Mouse (Mus musculus) forebrain, embryonic 13.5 days (tissue): ENCODE measurements around the gene Iqcb1. TPM values are rescaled to one million over a fixed set of nuclear protein-coding genes. Genes with fewer than 3 reads are reported as not detected.

Source experiments
- ATAC-seq: fragments of 200-750 bp; cut with Nextera tagmentation; 2 replicates; pipeline ENCODE4 v1.8.0; 2017
- H3K27ac ChIP-seq: fragments of 300-500 bp; sonication (generic); 2 replicates; pipeline ENCODE4 v1.5.1; 2015; ENCODE audit warnings: inconsistent platforms, mild to moderate bottlenecking, moderate library complexity
- H3K27me3 ChIP-seq: fragments of 300-500 bp; sonication (generic); 2 replicates; pipeline ENCODE4 v1.6.1; 2015; ENCODE audit warnings: mild to moderate bottlenecking, inconsistent platforms
- H3K36me3 ChIP-seq: fragments of 300-500 bp; sonication (generic); 2 replicates; pipeline ENCODE4 v1.6.1; 2015; ENCODE audit warnings: mild to moderate bottlenecking, inconsistent platforms; ENCODE audit not compliant: poor library complexity, severe bottlenecking
- H3K4me1 ChIP-seq: fragments of 300-500 bp; sonication (generic); 2 replicates; pipeline ENCODE4 v1.6.1; 2015; ENCODE audit warnings: inconsistent platforms
- H3K4me2 ChIP-seq: fragments of 300-500 bp; sonication (generic); 2 replicates; pipeline ENCODE4 v1.6.1; 2015; ENCODE audit warnings: inconsistent platforms, mild to moderate bottlenecking, moderate library complexity
- H3K4me3 ChIP-seq: fragments of 300-500 bp; sonication (generic); 2 replicates; pipeline ENCODE4 v1.5.1; 2015; ENCODE audit warnings: mild to moderate bottlenecking, inconsistent platforms
- H3K9ac ChIP-seq: fragments of 300-500 bp; sonication (generic); 2 replicates; pipeline ENCODE4 v1.6.1; 2015; ENCODE audit warnings: mild to moderate bottlenecking, inconsistent platforms
- H3K9me3 ChIP-seq: fragments of 300-500 bp; sonication (generic); replicated peaks from 2 replicates; pipeline ENCODE4 v1.6.1; 2016; ENCODE audit warnings: inconsistent platforms
- WGBS: fragments of 180-500 bp; shearing (Covaris S2); methylation state at CpG from one replicate; pipeline ENCODE4 v1.1.7; 2015; 5-methylcytosine and 5-hydroxymethylcytosine counted together
- polyA plus RNA-seq: library from polyadenylated mRNA; unstranded; fragments of >200 nt; fragmentation: Nextera tagmentation; extraction: Ambion mirVana; gene quantifications from 2 replicates; pipeline ENCODE4 v1.2.1, GENCODE M21; 2015

Gene Iqcb1
- polyA plus RNA-seq, 1 experiment from 2014 or later: 60.3 TPM

DNA sequence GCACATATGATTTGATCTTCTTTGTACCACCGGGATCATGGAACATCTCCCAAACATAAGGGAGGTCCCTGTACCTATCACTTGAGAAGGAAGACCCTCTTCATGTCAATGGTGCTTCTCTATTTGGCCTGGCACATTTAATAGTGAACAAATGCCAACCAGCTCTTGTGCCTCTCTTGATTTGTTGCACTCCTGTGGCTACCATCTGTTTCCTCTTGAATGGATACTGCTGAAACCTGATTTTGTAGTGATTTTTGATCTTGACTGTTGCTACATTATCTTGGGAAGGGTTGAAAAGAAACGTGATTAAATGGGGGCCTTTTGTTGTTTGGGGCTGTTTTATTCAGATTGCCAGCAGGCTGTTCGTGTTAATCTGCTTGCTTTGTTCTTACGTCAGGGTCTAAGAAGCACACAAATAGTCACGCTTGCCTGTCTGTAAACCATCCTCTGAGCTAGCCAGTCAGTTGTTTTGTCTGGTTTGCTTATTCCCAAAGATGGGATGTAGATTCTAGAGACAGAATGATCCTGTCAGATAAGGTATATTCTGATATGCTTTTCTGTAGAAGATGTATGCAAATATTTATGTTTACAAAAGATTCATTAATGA is 54.7 kb downstream of the Iqcb1 start:
- ATAC-seq: peak; percentile 59
- WGBS: 19% methylated on average over 5 of the region's 5 CpGs

GRCm38 (mm10) chr16:36884881-36885280 is 56.7 kb downstream of the Iqcb1 start:
- H3K27me3 ChIP-seq: no peaks in the 10 kb centered on the region
- H3K4me2 ChIP-seq: no peak overlapping the region
- no peak for ATAC-seq
- H3K4me1 ChIP-seq: peaks cover 12% of the 10 kb centered on the region
- H3K36me3 ChIP-seq: peaks cover 38% of the 10 kb centered on the region
- 89% methylated on average over 4 of the region's 4 CpGs for WGBS
- H3K4me3 ChIP-seq: no peak overlapping the region
- no peaks in the 10 kb centered on the region for H3K9me3 ChIP-seq
- no peak overlapping the region for H3K27ac ChIP-seq
- H3K9ac ChIP-seq: no peak overlapping the region

More for the DNA sequence above, 54.7 kb downstream of the Iqcb1 start:
- H3K36me3 ChIP-seq: peaks cover 20% of the 10 kb centered on the region
- peaks cover 21% of the 10 kb centered on the region for H3K4me1 ChIP-seq
- H3K9me3 ChIP-seq: no peaks in the 10 kb centered on the region
- peak overlapping the region; percentile 25; the same call in 1 of the 2 replicates for H3K27ac ChIP-seq
- H3K4me3 ChIP-seq: no peak overlapping the region
- H3K27me3 ChIP-seq: no peaks in the 10 kb centered on the region
- no peak overlapping the region for H3K9ac ChIP-seq
- H3K4me2 ChIP-seq: no peak overlapping the region

GRCm38 (mm10) chr16:36885912-36886311 is 57.7 kb downstream of the Iqcb1 start:
- H3K4me1 ChIP-seq: peaks cover 11% of the 10 kb centered on the region; the same call in 1 of the 2 replicates
- no peak overlapping the region for H3K4me2 ChIP-seq
- H3K27me3 ChIP-seq: no peaks in the 10 kb centered on the region
- no peak overlapping the region for H3K27ac ChIP-seq
- no peaks in the 10 kb centered on the region for H3K9me3 ChIP-seq
- ATAC-seq: no peak
- WGBS: 95% methylated on average over 11 of the region's 11 CpGs
- H3K4me3 ChIP-seq: no peak overlapping the region
- H3K9ac ChIP-seq: no peak overlapping the region
- H3K36me3 ChIP-seq: peaks cover 45% of the 10 kb centered on the region

DNA sequence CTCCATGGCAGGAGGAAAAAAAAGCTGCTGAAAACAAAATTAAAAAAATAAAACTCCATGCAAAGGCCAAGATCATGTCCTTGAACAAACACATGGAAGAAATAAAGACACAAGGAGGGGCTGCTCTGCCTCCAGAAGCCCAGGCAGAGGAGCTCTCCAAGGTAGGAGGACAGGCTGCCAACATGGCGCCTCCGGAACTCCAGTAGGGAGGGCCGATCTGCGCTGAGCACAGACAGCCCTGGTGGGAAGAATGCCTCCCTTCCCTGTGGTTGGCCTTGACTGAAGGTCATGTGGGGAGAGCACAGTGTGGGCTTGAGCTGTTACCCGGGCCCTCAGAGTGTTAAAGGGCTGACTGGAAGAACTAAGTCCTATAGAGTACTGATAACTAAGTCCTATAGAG is 59.4 kb downstream of the Iqcb1 start:
- 83% methylated on average over 5 of the region's 5 CpGs for WGBS
- H3K9me3 ChIP-seq: no peaks in the 10 kb centered on the region
- no peak for ATAC-seq

DNA sequence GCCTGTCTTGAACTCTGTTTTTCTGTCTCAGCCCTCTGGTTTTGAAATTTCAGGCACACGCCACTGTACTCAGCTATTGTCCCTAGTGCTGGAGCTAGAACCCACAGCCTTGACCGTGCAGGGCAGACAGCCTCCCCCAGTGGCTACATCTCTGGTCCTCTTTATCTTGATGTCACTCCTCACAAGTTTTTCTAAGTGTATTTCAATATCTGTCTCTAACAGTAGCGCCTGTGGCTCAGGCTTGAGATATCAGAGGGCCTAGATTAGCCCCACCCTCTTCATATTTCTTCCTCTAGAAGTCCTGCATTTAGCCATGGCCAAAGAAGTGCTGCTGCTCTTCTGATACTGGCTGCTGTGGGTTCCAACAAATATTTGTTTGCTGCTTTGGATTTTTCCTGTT is 62.4 kb downstream of the Iqcb1 start:
- 94% methylated on average over 3 of the region's 3 CpGs for WGBS
- peaks cover 81% of the 10 kb centered on the region for H3K36me3 ChIP-seq
- no peak for ATAC-seq

More for the DNA sequence above, 59.4 kb downstream of the Iqcb1 start:
- H3K4me2 ChIP-seq: no peak overlapping the region
- H3K36me3 ChIP-seq: peaks cover 59% of the 10 kb centered on the region
- H3K9ac ChIP-seq: no peak overlapping the region
- no peaks in the 10 kb centered on the region for H3K27me3 ChIP-seq
- H3K4me1 ChIP-seq: peaks cover 8% of the 10 kb centered on the region; the same call in 1 of the 2 replicates
- no peak overlapping the region for H3K4me3 ChIP-seq
- no peak overlapping the region for H3K27ac ChIP-seq

DNA sequence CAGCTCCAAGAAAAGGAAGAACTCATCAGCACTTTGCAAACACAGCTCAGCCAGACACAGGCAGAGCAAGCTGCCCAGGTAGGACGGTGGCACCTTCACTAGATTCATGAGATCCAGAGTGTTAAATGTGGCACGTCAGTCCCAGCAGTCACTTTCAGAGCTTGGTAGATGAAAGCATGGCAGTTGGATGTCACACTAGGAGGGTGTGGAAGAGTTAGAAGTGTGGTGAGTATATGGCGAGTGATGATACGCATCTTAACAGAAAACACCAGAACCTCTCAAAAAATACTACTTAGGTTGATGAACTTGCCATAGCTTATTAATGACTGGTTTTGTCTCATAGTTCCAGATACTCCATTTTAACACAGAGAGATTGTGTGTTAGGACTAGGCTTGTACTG is 63.2 kb downstream of the Iqcb1 start:
- no peaks in the 10 kb centered on the region for H3K4me1 ChIP-seq
- H3K9ac ChIP-seq: no peak overlapping the region
- H3K27ac ChIP-seq: no peak overlapping the region
- peaks cover 82% of the 10 kb centered on the region for H3K36me3 ChIP-seq
- 95% methylated on average over 4 of the region's 4 CpGs for WGBS
- H3K4me2 ChIP-seq: no peak overlapping the region
- no peaks in the 10 kb centered on the region for H3K9me3 ChIP-seq
- no peaks in the 10 kb centered on the region for H3K27me3 ChIP-seq
- ATAC-seq: no peak
- no peak overlapping the region for H3K4me3 ChIP-seq

More for the DNA sequence above, 62.4 kb downstream of the Iqcb1 start:
- H3K4me1 ChIP-seq: no peaks in the 10 kb centered on the region
- no peak overlapping the region for H3K9ac ChIP-seq
- H3K4me3 ChIP-seq: no peak overlapping the region
- no peaks in the 10 kb centered on the region for H3K27me3 ChIP-seq
- H3K4me2 ChIP-seq: no peak overlapping the region
- H3K9me3 ChIP-seq: no peaks in the 10 kb centered on the region
- no peak overlapping the region for H3K27ac ChIP-seq

DNA sequence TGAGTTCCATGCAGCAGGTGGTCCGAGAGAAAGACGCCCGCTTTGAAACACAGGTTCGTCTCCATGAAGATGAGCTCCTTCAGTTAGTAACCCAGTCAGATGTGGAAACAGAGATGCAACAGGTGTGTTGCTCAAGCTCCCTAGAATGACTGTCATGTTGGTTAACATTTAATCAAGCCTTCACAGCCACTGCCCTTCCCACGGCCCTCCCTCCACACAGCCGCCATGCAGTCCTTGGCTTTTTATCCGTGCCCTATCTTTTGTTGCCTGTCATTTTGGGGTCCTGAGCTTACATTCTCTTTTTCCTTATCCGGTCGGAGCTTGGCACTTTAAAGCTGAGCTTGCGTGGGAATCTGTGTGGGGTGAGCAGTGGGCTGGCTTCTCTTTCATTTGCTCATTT is 65.1 kb downstream of the Iqcb1 start:
- WGBS: 91% methylated on average over 10 of the region's 10 CpGs
- no peak for ATAC-seq
- peaks cover 82% of the 10 kb centered on the region for H3K36me3 ChIP-seq
- H3K27me3 ChIP-seq: no peaks in the 10 kb centered on the region
- no peak overlapping the region for H3K4me3 ChIP-seq
- no peak overlapping the region for H3K4me2 ChIP-seq
- no peaks in the 10 kb centered on the region for H3K4me1 ChIP-seq
- H3K9me3 ChIP-seq: no peaks in the 10 kb centered on the region
- H3K27ac ChIP-seq: no peak overlapping the region
- H3K9ac ChIP-seq: no peak overlapping the region

DNA sequence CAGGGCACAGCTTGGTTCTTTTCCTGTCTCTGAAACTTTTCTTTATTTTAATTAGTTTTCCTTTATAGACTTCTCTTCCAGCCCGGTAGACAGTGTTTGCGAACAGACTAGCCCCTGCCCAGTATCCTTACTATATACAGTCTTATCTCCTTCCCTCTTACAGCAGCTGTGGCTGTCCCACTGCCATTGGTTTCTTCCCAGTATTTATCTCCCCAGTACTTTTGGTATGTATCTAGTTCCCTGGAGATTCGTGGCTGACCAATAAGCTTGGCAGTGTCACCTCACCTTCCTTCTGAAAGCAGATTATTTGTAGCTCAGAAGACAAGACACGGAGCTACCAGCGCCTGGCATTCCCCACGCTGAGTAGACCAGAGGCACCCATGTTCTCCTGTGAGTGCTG is 68.5 kb downstream of the Iqcb1 start:
- 96% methylated on average over 6 of the region's 6 CpGs for WGBS
- Histone ChIP-seq H3K27ac (no peak overlapping the region), H3K4me3 (no peak overlapping the region), H3K36me3 (peaks cover 82% of the 10 kb centered on the region), H3K27me3 (no peaks in the 10 kb centered on the region), H3K9ac (no peak overlapping the region), H3K9me3 (no peaks in the 10 kb centered on the region), H3K4me1 (no peaks in the 10 kb centered on the region), H3K4me2 (no peak overlapping the region)
- ATAC-seq: no peak

DNA sequence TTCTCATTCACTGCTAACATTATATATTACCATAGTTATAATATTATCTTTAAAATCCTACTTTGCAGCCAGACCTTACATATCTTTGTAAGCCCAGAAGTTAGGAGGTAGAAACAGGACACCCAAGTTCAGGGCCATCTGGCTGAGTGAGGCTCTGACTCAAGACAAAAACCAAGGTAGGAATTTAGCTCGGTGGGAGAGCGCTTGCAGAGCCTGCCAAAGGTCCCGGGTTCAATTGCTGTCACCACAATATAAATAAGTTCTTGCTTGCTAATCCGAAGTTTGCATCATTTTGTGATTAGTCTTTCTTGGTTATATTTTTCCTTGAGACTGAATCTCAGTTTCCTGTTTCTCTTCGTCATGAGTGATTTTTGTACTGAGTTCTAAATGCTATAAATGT is 75.0 kb downstream of the Iqcb1 start:
- H3K4me2 ChIP-seq: no peak overlapping the region
- H3K4me1 ChIP-seq: no peaks in the 10 kb centered on the region
- no peak for ATAC-seq
- H3K27me3 ChIP-seq: no peaks in the 10 kb centered on the region
- no peak overlapping the region for H3K9ac ChIP-seq
- 89% methylated on average over 5 of the region's 5 CpGs for whole genome bisulfite sequencing
- H3K9me3 ChIP-seq: no peaks in the 10 kb centered on the region
- no peak overlapping the region for H3K27ac ChIP-seq
- no peak overlapping the region for H3K4me3 ChIP-seq
- peaks cover 59% of the 10 kb centered on the region for H3K36me3 ChIP-seq

DNA sequence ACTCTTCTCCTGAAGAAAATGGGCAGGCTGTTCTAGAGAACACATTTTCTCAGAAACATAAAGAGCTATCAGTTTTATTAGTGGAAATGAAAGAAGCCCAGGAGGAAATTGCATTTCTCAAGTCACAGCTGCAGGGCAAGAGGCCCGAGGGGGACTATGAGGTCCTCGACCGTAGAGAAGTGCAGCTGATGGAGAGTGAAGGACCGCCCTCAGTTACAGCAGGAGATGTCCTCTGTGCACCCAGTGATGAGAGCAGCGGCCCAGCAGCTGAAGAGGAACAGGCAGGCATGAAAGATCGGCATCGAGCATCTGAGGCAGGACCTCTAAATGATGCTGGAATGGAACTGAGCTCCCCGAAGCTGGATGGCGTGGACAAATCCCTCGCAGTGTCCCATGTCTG is 83.7 kb downstream of the Iqcb1 start:
- WGBS: 95% methylated on average over 10 of the region's 10 CpGs
- Histone ChIP-seq H3K36me3 (peaks cover 73% of the 10 kb centered on the region), H3K4me1 (no peaks in the 10 kb centered on the region), H3K9ac (no peak overlapping the region), H3K9me3 (no peaks in the 10 kb centered on the region), H3K4me2 (no peak overlapping the region), H3K4me3 (no peak overlapping the region), H3K27ac (no peak overlapping the region), H3K27me3 (no peaks in the 10 kb centered on the region)
- no peak for ATAC-seq

GRCm38 (mm10) chr16:36912311-36912710 is 84.1 kb downstream of the Iqcb1 start:
- Histone ChIP-seq H3K9me3 (no peaks in the 10 kb centered on the region), H3K27me3 (no peaks in the 10 kb centered on the region), H3K9ac (no peak overlapping the region), H3K27ac (no peak overlapping the region), H3K4me3 (no peak overlapping the region), H3K4me2 (no peak overlapping the region), H3K36me3 (peaks cover 77% of the 10 kb centered on the region), H3K4me1 (no peaks in the 10 kb centered on the region)
- 93% methylated on average over 13 of the region's 13 CpGs for WGBS
- no peak for ATAC-seq

GRCm38 (mm10) chr16:36914195-36914594 is 86.0 kb downstream of the Iqcb1 start:
- Histone ChIP-seq H3K4me2 (no peak overlapping the region), H3K27me3 (no peaks in the 10 kb centered on the region), H3K9ac (no peak overlapping the region), H3K4me3 (no peak overlapping the region), H3K36me3 (peaks cover 81% of the 10 kb centered on the region), H3K27ac (no peak overlapping the region), H3K4me1 (no peaks in the 10 kb centered on the region), H3K9me3 (no peaks in the 10 kb centered on the region)
- ATAC-seq: no peak
- WGBS: 92% methylated on average over 5 of the region's 5 CpGs

DNA sequence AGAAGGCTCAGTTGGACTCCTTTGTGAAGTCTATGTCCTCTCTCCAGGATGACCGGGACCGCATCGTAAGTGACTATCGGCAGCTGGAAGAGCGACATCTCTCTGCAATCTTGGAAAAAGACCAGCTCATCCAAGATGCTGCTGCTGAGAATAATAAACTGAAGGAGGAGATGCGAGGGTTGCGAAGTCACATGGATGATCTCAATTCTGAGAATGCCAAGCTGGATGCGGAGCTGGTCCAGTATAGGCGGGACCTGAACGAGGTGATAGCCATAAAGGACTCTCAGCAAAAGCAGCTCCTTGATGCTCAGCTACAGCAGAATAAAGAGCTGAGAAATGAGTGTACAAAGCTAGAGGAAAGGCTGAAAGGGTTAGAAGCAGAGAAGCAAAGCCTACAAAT is 90.3 kb downstream of the Iqcb1 start:
- H3K27me3 ChIP-seq: no peaks in the 10 kb centered on the region
- peaks cover 80% of the 10 kb centered on the region for H3K36me3 ChIP-seq
- H3K9ac ChIP-seq: no peak overlapping the region
- no peak for ATAC-seq
- H3K9me3 ChIP-seq: no peaks in the 10 kb centered on the region
- no peak overlapping the region for H3K4me2 ChIP-seq
- no peak overlapping the region for H3K4me3 ChIP-seq
- WGBS: 94% methylated on average over 10 of the region's 10 CpGs
- no peak overlapping the region for H3K27ac ChIP-seq
- H3K4me1 ChIP-seq: no peaks in the 10 kb centered on the region
